Mouse (Mus musculus) thymus, postnatal 4 days (tissue): ENCODE results near the gene Tsc2.
"Not testable (repeated sequence)": the region's sequence is repeated elsewhere in the genome, so short reads cannot be mapped to it uniquely, and the experiment has no call there.

Experiments
- DNase-seq: peaks from one replicate; pipeline ENCODE4 v3.0.0; 2021

Tsc2 gene

DNA sequence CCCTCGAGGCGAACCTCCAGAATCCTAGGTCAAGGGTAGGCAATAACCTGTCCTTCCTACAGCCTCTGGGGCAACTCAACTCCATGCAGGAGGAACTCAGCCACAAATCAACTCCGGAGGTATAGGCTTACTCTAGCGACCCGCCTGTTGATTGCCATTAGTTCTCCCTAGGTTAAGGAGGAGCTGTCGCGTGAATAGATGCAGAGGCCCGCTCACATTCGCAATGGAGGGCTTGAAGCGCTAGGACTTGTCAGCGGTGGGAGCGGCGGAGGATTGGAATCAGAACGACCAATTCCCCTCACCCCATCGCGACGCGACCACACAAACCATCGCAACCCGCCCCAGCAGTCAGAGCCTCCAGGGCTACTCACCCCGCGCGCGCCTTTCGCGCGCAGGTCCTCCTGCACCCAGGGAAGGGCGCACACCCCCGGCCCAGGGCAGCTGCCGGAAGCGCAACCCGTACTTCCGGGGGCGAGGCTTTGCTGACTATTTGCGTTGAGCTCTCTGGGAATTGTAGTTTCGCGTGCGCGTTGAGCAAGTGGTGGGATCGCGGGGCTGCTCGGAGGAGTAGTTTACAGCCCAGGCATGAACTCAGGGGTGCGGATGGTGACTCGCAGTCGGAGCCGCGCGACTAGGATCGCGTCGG lies at the start of gene Tsc2, which contains the start of gene Nthl1:
Tsc2 (minus strand) TSS at position 464 of the 646 bp plus-strand sequence.
Nthl1 (plus strand) TSS at position 514 of the 646 bp plus-strand sequence.
- peak; percentile 91 for DNase-seq

DNA sequence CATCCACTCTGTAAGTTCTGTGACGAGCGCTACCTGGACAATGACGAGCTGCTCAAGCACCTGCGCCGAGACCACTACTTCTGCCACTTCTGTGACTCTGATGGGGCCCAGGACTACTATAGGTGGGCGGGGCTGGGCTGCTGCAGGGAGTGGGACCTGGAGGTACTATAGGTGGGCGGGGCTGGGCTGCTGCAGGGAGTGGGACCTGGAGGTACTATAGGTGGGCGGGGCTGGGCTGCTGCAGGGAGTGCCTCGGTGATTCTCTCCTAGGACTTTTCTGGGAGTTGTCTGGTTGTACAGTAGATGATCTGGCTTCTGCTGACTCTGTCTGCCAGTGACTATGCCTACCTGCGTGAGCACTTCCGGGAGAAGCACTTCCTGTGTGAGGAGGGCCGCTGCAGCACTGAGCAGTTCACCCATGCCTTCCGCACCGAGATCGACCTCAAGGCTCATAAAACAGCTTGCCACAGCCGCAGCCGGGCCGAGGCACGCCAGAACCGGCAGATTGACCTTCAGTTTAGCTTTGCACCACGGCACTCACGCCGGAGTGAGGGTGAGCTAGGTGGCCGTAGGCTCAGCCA lies 45.2 kb upstream of the Tsc2 start:
- DNase-seq: no peak

DNA sequence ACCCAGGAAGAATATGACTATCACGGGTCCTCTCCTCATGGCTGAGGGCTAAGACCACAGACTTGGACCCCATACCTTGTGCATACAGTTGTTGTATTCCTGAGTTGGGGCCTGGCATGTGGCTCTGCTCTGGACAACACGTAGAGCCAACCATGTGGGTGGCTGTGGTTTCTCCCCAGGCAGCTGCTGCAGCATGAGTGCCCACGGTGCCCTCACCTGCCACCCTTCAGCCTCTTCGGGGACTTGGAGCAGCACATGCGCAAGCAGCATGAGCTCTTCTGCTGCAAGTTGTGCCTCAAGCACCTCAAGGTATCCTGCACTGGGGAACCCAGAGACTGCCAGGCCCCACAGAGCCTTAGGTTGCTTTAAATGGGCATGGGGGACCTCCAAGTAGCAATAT lies 44.4 kb upstream of the Tsc2 start:
- no peak for DNase-seq

DNA sequence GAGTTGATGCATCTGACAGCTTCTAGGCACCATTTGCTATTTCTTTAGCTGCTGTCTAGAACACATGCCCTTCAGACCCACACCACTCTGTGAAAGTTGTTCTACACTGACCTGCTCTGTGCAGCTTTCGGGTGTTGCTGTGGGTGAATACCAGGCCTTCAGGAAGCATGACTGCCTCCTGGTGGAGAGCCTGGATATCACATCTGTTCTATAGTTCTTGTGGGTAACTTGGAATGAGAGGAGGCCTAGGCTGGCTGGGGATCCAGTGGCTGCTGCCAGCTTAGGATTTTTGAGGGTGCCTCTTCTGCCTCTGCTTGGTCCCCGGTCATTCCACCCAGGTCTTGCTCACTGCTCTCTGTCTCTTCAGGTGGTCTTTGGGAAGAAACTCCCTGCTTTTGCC lies 43.8 kb upstream of the Tsc2 start:
- DNase-seq: peak; percentile 87

DNA sequence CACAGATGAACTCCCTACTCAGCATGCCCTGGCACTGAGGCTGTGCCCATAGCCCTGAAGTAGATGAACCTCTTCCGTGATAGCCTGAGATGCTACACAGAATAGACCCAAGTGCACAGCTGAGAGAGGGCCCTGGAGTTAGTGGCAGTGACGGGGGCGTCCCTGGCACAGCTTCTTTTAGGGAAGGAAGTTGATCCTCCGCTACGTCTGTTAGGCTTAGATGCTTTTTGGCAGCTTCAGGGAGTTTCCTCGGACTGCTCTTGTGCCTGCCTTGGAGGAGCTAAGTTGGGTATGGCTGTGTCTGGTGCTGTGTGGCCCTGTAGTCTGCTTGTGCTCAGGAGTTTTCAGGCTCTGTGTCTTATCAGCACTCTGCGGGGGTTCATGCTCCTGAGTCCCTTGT lies 41.8 kb upstream of the Tsc2 start:
- no peak for DNase-seq

DNA sequence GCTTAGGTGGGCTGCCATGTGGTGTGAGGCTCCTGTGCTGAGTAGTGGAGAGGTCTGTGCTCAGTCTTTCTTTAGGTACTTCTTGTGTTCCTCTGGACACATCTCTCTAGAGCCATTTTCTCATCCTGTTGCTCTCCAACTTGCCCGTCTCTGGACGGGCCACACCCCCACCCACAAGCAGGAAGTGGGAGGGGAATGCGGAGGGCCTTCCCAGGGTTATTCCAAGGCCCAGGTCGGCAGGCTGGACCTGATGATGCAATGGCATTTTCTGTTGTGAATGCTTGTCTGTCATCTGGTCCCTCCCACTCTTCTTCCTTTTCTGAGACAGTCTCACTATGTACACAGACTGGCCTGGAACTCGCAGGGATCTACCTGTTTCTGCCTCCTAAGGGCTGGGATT lies 39.7 kb upstream of the Tsc2 start:
- DNase-seq: no peak

GRCm38 (mm10) chr17:24671346-24671745 lies 38.9 kb upstream of the Tsc2 start:
- no peak for DNase-seq

- no peak for DNase-seq
Observed at GRCm38 (mm10) chr17:24670246-24670844, 37.9 kb upstream of the Tsc2 start.

DNA sequence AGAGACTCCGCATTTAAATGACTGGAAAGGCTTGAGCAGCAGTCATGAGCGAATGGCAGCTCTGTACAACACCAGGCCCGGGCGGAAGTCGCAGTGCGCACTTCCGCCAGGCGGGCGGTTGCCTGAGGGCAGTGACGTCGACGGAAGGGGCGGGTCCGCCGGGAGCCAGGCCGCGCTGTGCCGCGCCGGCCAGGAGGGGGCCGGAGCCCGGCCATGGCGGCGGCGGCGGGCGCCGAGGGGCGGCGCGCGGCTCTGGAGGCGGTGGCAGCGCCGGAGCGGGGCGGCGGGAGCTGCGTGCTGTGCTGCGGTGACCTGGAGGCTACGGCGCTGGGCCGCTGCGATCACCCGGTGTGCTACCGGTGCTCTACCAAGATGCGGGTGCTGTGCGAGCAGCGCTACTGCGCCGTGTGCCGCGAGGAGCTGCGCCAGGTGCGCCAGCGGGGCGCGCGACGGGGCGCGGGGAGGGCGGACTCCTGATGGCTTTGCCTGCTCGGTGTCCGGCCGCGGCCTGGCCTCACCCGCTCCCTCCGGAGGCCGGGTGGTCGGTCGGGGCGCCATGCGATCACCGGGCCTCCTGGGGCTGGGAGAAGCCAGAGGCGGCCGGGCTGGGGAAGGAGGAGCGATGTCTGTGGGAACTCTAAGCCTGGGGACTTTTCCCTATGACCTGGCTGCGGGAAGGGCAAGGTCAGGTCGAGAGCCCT lies 37.3 kb upstream of the Tsc2 start, which contains the start of gene Zfp598:
Zfp598 (plus strand) TSS at position 143 of the 701 bp plus-strand sequence.
- peak; percentile 99 for DNase-seq

GRCm38 (mm10) chr17:24669214-24669544 lies 36.7 kb upstream of the Tsc2 start:
- not testable (repeated sequence) for DNase-seq

- peak; percentile 74 for DNase-seq
Observed at GRCm38 (mm10) chr17:24667416-24667815, 35.0 kb upstream of the Tsc2 start.

DNA sequence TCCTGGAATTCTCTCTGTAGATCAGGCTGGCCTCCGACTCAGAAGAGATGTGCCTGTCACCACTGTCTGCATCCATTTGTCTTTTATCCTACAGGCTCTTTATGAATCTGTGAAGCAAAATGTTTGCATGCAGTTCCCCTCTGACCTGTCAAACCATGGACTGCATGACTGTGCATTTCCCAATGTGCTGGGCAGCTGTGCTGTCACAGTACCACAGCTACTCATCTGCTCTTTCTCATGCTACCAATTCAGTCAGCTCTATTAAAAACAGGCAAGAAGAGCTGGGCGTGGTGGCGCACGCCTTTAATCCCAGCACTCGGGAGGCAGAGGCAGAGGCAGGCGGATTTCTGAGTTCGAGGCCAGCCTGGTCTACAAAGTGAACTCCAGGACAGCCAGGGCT lies 34.6 kb upstream of the Tsc2 start:
- not testable (repeated sequence) for DNase-seq

DNA sequence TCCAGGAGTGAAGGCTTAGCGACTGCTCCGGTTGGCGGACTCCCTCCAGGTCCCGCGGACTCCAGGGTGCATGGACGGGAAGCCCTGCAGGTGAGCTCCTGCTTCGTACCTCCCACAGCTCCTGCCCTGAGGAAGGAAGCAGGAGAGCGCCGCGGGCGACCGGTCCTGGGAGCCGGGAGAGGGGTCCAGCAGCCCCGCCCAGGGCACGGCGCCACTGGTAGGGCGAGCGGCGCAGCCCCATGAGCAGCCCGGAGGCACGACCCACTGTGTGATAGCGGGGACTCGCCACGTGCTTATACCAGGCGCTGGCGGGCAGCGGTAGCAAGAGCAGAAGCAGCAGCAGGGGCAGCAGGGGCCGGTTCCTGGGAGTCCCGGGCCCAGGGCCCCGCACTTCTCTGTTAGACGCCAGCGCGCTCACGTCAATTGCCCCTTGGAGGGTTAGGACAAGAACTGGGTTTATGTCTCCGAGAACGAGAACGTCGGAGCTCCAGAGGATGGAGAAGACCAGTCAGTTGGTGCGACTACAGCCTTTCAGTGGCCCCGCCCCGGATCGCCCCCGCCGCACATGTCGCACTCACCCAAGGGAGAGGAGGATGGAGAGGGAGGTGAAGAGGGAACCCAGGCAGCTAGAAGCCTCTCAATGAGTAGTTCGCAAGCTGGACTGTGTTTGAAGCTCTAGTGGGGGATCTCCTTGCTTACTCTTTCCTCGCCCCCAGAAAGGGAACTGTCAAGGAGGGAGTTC lies 25.8 kb upstream of the Tsc2 start, which contains the start of gene Npw:
Npw (minus strand) TSS at position 441 of the 742 bp plus-strand sequence.
- DNase-seq: peak; percentile 44

- DNase-seq: no peak
Observed at GRCm38 (mm10) chr17:24654969-24655368, 22.5 kb upstream of the Tsc2 start.

- peak; percentile 85 for DNase-seq
Observed at GRCm38 (mm10) chr17:24653967-24654710, 21.7 kb upstream of the Tsc2 start.

DNA sequence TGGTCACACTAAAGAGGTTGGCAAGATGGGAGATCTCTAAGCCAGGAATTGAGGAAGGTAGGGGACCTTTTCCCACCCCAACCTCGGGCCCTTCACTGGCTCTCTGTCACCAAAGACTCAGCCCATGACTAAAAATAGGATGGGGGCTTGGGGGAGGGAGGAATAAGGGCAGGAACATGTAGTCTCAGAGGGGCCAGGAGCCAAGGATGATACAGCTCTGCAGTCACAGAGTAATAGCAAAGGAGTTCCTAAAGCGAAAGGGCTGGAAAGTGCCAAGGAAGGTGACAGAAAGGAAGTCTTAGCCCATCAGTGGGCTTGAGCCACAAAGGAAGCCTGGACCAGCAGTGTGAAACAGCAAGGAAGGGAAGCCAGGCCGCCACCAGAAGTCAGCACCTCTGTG lies 19.4 kb upstream of the Tsc2 start:
- no peak for DNase-seq

- no peak for DNase-seq
Observed at GRCm38 (mm10) chr17:24650766-24651165, 18.3 kb upstream of the Tsc2 start.

- peak; percentile 64 for DNase-seq
Observed at GRCm38 (mm10) chr17:24650070-24650616, 17.7 kb upstream of the Tsc2 start, which contains the start of gene Slc9a3r2. Slc9a3r2 (minus strand) TSS chr17:24650327.

DNA sequence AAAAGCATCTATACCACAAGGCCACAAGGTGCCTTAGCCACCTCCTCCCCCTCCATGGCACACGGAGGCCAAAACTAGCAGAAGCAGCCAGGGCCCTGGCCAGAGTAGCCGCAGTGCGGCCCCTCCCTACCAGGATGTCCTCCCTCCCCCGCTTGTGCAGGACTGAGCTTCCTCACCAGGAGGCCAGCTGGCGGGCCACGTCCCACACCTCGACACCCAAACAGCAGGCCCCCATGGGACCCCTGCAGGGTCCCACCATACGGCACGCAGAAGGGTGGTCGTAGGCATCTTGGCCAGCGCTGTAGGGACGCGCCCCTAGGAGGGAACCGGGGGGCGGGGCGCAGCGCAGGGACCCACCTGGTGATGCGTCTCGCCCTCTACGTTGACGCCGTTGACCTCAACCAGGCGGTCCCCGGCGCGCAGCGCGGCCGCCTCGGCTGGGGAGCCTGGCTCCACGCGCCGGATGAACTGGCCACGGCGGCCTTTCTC lies 17.2 kb upstream of the Tsc2 start:
- peak; percentile 52 for DNase-seq

DNA sequence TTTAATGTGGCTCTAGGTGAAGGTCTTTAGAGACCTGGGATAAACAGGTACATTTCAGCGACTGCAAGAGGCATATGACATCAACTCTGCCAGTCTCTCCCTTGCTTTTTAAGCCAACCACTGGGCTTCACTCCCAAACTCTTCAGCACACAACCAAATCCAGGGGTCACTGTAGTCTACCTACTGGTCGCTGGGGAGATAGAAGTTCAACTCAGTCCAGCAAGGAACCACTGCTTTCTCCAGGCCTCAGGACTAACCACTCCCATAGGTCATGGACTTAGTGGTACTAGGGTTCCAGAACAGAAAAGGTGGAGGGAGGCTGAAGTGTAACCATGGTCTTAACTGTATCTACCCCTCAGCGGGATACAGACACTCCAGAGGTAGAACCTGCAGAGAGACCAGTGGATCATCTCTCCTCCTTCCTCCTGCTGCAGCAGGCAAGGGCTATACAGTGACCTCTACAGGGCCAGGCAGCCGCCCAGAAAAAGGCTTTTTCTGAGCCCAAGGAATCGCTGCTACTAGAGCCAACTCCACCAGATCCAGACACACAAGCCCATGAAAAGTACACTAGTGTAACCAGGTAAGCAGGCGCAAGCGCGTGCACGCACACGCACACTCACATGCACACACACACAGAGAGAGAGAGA lies 16.4 kb upstream of the Tsc2 start:
- DNase-seq: no peak

DNA sequence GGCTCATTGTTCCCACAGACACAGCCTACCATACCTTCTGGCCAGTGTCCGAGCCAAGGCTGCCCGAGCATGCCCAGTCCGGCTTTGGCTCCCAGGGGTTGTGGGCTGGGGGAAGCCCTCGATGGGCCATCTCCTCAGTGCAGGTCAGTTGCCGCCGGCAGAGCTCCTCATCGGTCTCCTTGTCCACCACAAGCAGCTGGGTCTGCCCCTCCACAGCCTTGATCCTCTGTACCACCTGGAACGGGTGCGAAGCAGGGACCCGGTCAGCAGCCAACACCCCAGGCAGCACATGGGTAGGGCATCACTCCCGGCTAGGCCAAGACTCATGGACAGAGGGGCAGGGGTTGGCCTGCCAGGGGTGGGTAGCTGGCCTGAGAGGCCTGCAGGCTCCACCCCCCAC lies 15.1 kb upstream of the Tsc2 start:
- DNase-seq: no peak
